Comparison of ENCODE assay signal across 24 mouse cellular contexts in genomic region chr8:108882073-108882472, GRCm38 (mm10).
DNase-seq lines count a peak whose midpoint lies in the region; ATAC-seq and TF ChIP-seq lines count a peak whose summit lies in the region.
"Had no signal": no experiment of that assay in that cellular context is flagged by ENCODE, and none has a peak within 500 bp of the region (broad histone marks: within the 10 kb centered on the region; RNA-seq: fewer than 3 reads in every experiment).

No protein-coding gene starts in this region.

- H3K36me3 ChIP-seq in embryonic facial prominence, embryonic 12.5 days: peaks cover 20% of the 10 kb centered on the region
- H3K36me3 ChIP-seq in embryonic facial prominence, embryonic 10.5 days (replicated peaks): peaks cover 49% of the 10 kb centered on the region
- no peaks in the 10 kb centered on the region for H3K36me3 ChIP-seq in hindbrain, embryonic 13.5 days
- no peaks in the 10 kb centered on the region for H3K36me3 ChIP-seq in hindbrain, embryonic 16.5 days (ENCODE audit: control insufficient read depth, insufficient read depth, low read length)
- no peaks in the 10 kb centered on the region for H3K36me3 ChIP-seq in midbrain, embryonic 15.5 days (replicated peaks)
- no peaks in the 10 kb centered on the region for H3K36me3 ChIP-seq in midbrain, postnatal 0 days (ENCODE audit: insufficient read depth, low read length)
- H3K36me3 ChIP-seq: embryonic facial prominence, embryonic 15.5 days had no signal

- peaks cover 20% of the 10 kb centered on the region for H3K4me1 ChIP-seq in embryonic facial prominence, embryonic 12.5 days
- H3K4me1 ChIP-seq in embryonic facial prominence, embryonic 10.5 days: peaks cover 43% of the 10 kb centered on the region
- H3K4me1 ChIP-seq in hindbrain, embryonic 13.5 days (replicated peaks): peaks cover 37% of the 10 kb centered on the region
- peaks cover 15% of the 10 kb centered on the region for H3K4me1 ChIP-seq in hindbrain, embryonic 16.5 days (ENCODE audit: control insufficient read depth, insufficient read depth, low read depth, low read length)
- peaks cover 27% of the 10 kb centered on the region for H3K4me1 ChIP-seq in midbrain, embryonic 15.5 days
- 0 out of 2 replicates have a peak, but pooled peaks cover 3% of the 10 kb centered on the region for H3K4me1 ChIP-seq in midbrain, postnatal 0 days (ENCODE audit: insufficient read depth, low read length)

- 0 out of 2 replicates have a peak overlapping the region, but pooled peaks have one; percentile 23 for H3K27ac ChIP-seq in embryonic facial prominence, embryonic 12.5 days
- H3K27ac ChIP-seq in embryonic facial prominence, embryonic 10.5 days (replicated peaks): no peak overlapping the region
- 0 out of 2 replicates have a peak overlapping the region, but pooled peaks have one; percentile 18 for H3K27ac ChIP-seq in hindbrain, embryonic 13.5 days
- H3K27ac ChIP-seq in hindbrain, embryonic 16.5 days (ENCODE audit: low read depth, low read length): no peak overlapping the region
- H3K27ac ChIP-seq in midbrain, embryonic 15.5 days: 0 out of 2 replicates have a peak overlapping the region, but pooled peaks have one; percentile 8
- no peak overlapping the region for H3K27ac ChIP-seq in midbrain, postnatal 0 days (ENCODE audit: low read depth, low read length)
- H3K27ac ChIP-seq: embryonic facial prominence, embryonic 15.5 days; heart, embryonic 13.5 days; hindbrain, embryonic 14.5 days had no signal

- no peak for ATAC-seq in embryonic facial prominence, embryonic 12.5 days (ENCODE audit: insufficient number of reproducible peaks, insufficient read depth, low FRiP score, low TSS enrichment)
- no peak for ATAC-seq in hindbrain, embryonic 13.5 days (ENCODE audit: low FRiP score)
- ATAC-seq in hindbrain, embryonic 16.5 days: no peak
- no peak for ATAC-seq in midbrain, embryonic 15.5 days (replicated peaks)
- ATAC-seq in midbrain, postnatal 0 days (ENCODE audit: low FRiP score): no peak
- ATAC-seq: activated CD4-positive, CD25-positive, alpha-beta regulatory T cell, adult 4 months; forebrain, embryonic 14.5 days; forebrain, postnatal 0 days; intestine, postnatal 0 days had no signal

- no peak overlapping the region for H3K4me3 ChIP-seq in embryonic facial prominence, embryonic 12.5 days
- H3K4me3 ChIP-seq in embryonic facial prominence, embryonic 10.5 days: no peak overlapping the region
- no peak overlapping the region for H3K4me3 ChIP-seq in hindbrain, embryonic 13.5 days
- no peak overlapping the region for H3K4me3 ChIP-seq in hindbrain, embryonic 16.5 days (ENCODE audit: low read length)
- no peak overlapping the region for H3K4me3 ChIP-seq in midbrain, embryonic 15.5 days
- no peak overlapping the region for H3K4me3 ChIP-seq in midbrain, postnatal 0 days (ENCODE audit: low read depth, low read length)
- H3K4me3 ChIP-seq: embryonic facial prominence, embryonic 15.5 days; heart, embryonic 13.5 days had no signal

- 88% methylated on average over 9 of the region's 9 CpGs for WGBS in embryonic facial prominence, embryonic 12.5 days
- 85% methylated on average over 9 of the region's 9 CpGs for WGBS in embryonic facial prominence, embryonic 10.5 days
- WGBS in hindbrain, embryonic 13.5 days: 74% methylated on average over 9 of the region's 9 CpGs
- WGBS in hindbrain, embryonic 16.5 days: 73% methylated on average over 9 of the region's 9 CpGs
- 79% methylated on average over 9 of the region's 9 CpGs for WGBS in midbrain, embryonic 15.5 days
- 79% methylated on average over 9 of the region's 9 CpGs for WGBS in midbrain, postnatal 0 days

- no peak overlapping the region for H3K4me2 ChIP-seq in embryonic facial prominence, embryonic 12.5 days (replicated peaks)
- H3K4me2 ChIP-seq in hindbrain, embryonic 13.5 days: no peak overlapping the region
- no peak overlapping the region for H3K4me2 ChIP-seq in hindbrain, embryonic 16.5 days (ENCODE audit: low read length)
- H3K4me2 ChIP-seq in midbrain, embryonic 15.5 days: no peak overlapping the region
- no peak overlapping the region for H3K4me2 ChIP-seq in midbrain, postnatal 0 days (ENCODE audit: low read depth, low read length, poor library complexity, severe bottlenecking)
- H3K4me2 ChIP-seq: embryonic facial prominence, embryonic 15.5 days; heart, embryonic 13.5 days; hindbrain, embryonic 14.5 days had no signal

- no peak overlapping the region for H3K9ac ChIP-seq in embryonic facial prominence, embryonic 12.5 days
- no peak overlapping the region for H3K9ac ChIP-seq in hindbrain, embryonic 13.5 days
- no peak overlapping the region for H3K9ac ChIP-seq in hindbrain, embryonic 16.5 days (ENCODE audit: low read depth, low read length)
- H3K9ac ChIP-seq in midbrain, embryonic 15.5 days: no peak overlapping the region
- H3K9ac ChIP-seq in midbrain, postnatal 0 days (replicated peaks; ENCODE audit: low read length, poor library complexity, severe bottlenecking): no peak overlapping the region
- H3K9ac ChIP-seq: embryonic facial prominence, embryonic 15.5 days; forebrain, postnatal 0 days; heart, embryonic 13.5 days; hindbrain, embryonic 14.5 days had no signal

- no peaks in the 10 kb centered on the region for H3K9me3 ChIP-seq in embryonic facial prominence, embryonic 12.5 days
- no peaks in the 10 kb centered on the region for H3K9me3 ChIP-seq in embryonic facial prominence, embryonic 10.5 days
- H3K9me3 ChIP-seq in hindbrain, embryonic 13.5 days: no peaks in the 10 kb centered on the region
- H3K9me3 ChIP-seq in hindbrain, embryonic 16.5 days (ENCODE audit: control insufficient read depth, low read length): no peaks in the 10 kb centered on the region
- H3K9me3 ChIP-seq in midbrain, embryonic 15.5 days: no peaks in the 10 kb centered on the region
- H3K9me3 ChIP-seq in midbrain, postnatal 0 days (ENCODE audit: low read length): no peaks in the 10 kb centered on the region
- H3K9me3 ChIP-seq: embryonic facial prominence, embryonic 15.5 days; heart, embryonic 13.5 days had no signal

- DNase-seq in embryonic facial prominence, embryonic 10.5 days (ENCODE audit: low spot score): no peak
- peak; percentile 35 for DNase-seq in gastrocnemius, postnatal 25 days
- DNase-seq in gastrocnemius, adult 8-10 months (ENCODE audit: low spot score in 2 of 2): no peak
- no peak for DNase-seq in midbrain, postnatal 0 days (ENCODE audit: low spot score)
- DNase-seq: adrenal gland, adult 8-10 months; adrenal gland, postnatal 25 days; cerebellum, adult 11-12 months; cerebellum, adult 8-10 months; cerebellum, postnatal 36 days; embryo, embryonic 11 days; forebrain, postnatal 0 days; heart, adult 18-20 months; heart, postnatal 14 days; heart, postnatal 4 days had no signal

- H3K27me3 ChIP-seq in embryonic facial prominence, embryonic 12.5 days: no peaks in the 10 kb centered on the region
- no peaks in the 10 kb centered on the region for H3K27me3 ChIP-seq in embryonic facial prominence, embryonic 10.5 days (replicated peaks; ENCODE audit: low read depth, poor library complexity, severe bottlenecking)
- no peaks in the 10 kb centered on the region for H3K27me3 ChIP-seq in hindbrain, embryonic 13.5 days
- H3K27me3 ChIP-seq in hindbrain, embryonic 16.5 days (replicated peaks; ENCODE audit: control insufficient read depth, insufficient read depth, low read length): no peaks in the 10 kb centered on the region
- H3K27me3 ChIP-seq in midbrain, embryonic 15.5 days (replicated peaks): no peaks in the 10 kb centered on the region
- no peaks in the 10 kb centered on the region for H3K27me3 ChIP-seq in midbrain, postnatal 0 days (ENCODE audit: insufficient read depth, low read length)
- H3K27me3 ChIP-seq: embryonic facial prominence, embryonic 15.5 days; heart, embryonic 13.5 days had no signal

- no peak for TF ChIP-seq CTCF in midbrain, postnatal 0 days (IDR thresholded peaks at IDR 0.05)

Comparison
In these comparisons a context has a peak if more than half of its experiments do, and no peak if none do; other contexts are left out.
1. H3K27ac ChIP-seq: peak in embryonic facial prominence, embryonic 12.5 days (single experiment), hindbrain, embryonic 13.5 days (single experiment) and midbrain, embryonic 15.5 days (single experiment); none in embryonic facial prominence, embryonic 10.5 days (single experiment), hindbrain, embryonic 16.5 days (single experiment) and midbrain, postnatal 0 days (single experiment).